Mouse (Mus musculus): Measurements from ENCODE around the gene Cdc123. TPM values are rescaled to one million over a fixed set of nuclear protein-coding genes. Genes with fewer than 3 reads are reported as not detected.

Gene Cdc123
- total RNA-seq, 1 experiment from 2014 or later, result 133 TPM

Other genes with a start within 250 kb of the Cdc123 start
- 4.9 and 7.4 TPM in 2 replicates for gene Camk1d, start 130.6 kb downstream of the Cdc123 start, total RNA-seq (2021)
- 41.9 and 43.2 TPM in 2 replicates for gene Nudt5, start 145 bp downstream of the Cdc123 start, total RNA-seq (2021)
- gene Gm13199, start 17.8 kb upstream of the Cdc123 start, total RNA-seq (2021), result 0.85 TPM in 1 of 2 replicates, not detected in the other
- gene Sec61a2, start 50.3 kb upstream of the Cdc123 start, total RNA-seq (2021), result 41.2 and 55.9 TPM in 2 replicates
- 15.7 and 16.8 TPM in 2 replicates for gene Dhtkd1, start 97.6 kb upstream of the Cdc123 start, total RNA-seq (2021)
- gene Upf2, start 106.3 kb upstream of the Cdc123 start, total RNA-seq (2021), result 28.6 and 30.2 TPM in 2 replicates

All from adrenal gland, postnatal 25 days (tissue).